Mouse (Mus musculus): Measurements from ENCODE around the gene Col1a2. TPM values are rescaled to one million over a fixed set of nuclear protein-coding genes. Genes with fewer than 3 reads are reported as not detected.

The Col1a2 gene
- polyA plus RNA-seq, 1 experiment from 2014 or later: 156 TPM

DNA sequence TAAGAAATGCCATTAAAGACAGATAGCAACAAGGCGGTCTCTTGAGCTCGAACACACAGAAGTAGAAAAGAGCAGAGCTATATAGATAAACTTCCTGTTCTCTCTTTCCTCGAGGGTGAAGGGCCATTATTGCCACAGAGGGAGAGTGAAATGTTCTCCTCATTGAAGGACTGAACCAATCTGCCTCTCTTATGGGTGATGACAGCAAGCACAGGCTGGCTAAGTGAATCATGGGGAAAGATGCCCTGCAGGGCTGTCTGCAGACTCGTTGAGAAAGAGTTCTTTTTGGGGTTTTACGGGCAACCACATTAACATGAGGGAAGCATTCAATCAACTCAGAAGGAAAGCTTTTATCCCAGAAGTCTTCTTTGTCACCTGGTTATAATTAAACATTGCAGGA, 75.0 kb downstream of the Col1a2 start:
- H3K9me3 ChIP-seq (ENCODE audit: control insufficient read depth, low read length): no peaks in the 10 kb centered on the region
- ATAC-seq (replicated peaks; ENCODE audit: low FRiP score) (no peak), DNase-seq (ENCODE audit: low spot score) (no peak)
- no peaks in the 10 kb centered on the region for H3K36me3 ChIP-seq (ENCODE audit: control insufficient read depth, insufficient read depth, low read length)
- no peak overlapping the region for H3K9ac ChIP-seq (ENCODE audit: low read depth, low read length)
- H3K4me2 ChIP-seq: no peak overlapping the region
- no peak overlapping the region for H3K4me3 ChIP-seq (ENCODE audit: low read depth, low read length)
- H3K27me3 ChIP-seq (replicated peaks; ENCODE audit: control insufficient read depth, insufficient read depth, low read length): no peaks in the 10 kb centered on the region; the same call in 1 of the 2 replicates
- no peaks in the 10 kb centered on the region for H3K4me1 ChIP-seq (replicated peaks; ENCODE audit: control insufficient read depth, insufficient read depth, low read length)
- H3K27ac ChIP-seq (ENCODE audit: low read depth, low read length): no peak overlapping the region
- WGBS: 53% methylated on average over 5 of the region's 5 CpGs

DNA sequence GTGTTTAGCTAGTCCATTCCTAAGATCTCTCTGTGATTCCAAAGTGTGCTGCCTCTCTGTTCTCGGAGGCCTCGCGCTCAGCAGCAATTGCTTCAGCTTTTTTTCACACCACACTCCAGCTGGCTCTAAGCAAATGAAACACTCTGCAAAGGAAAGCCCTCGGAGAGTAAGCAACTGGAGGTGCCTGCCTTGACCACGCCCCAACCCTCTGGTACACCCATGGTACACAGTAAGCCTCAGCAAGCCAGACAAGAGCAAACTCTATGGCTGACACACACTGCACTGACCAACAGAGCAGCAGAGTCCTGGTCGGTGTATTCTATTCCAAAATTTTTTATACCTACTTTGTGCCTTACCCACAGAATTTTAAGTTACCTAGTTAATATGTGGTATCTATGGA, 78.9 kb downstream of the Col1a2 start:
- no peak overlapping the region for H3K4me2 ChIP-seq
- ATAC-seq (replicated peaks; ENCODE audit: low FRiP score) (no peak), DNase-seq (ENCODE audit: low spot score) (no peak)
- H3K9ac ChIP-seq (ENCODE audit: low read depth, low read length): no peak overlapping the region
- H3K27ac ChIP-seq (ENCODE audit: low read depth, low read length): no peak overlapping the region
- no peaks in the 10 kb centered on the region for H3K36me3 ChIP-seq (ENCODE audit: control insufficient read depth, insufficient read depth, low read length)
- no peak overlapping the region for H3K4me3 ChIP-seq (ENCODE audit: low read depth, low read length)
- H3K4me1 ChIP-seq (replicated peaks; ENCODE audit: control insufficient read depth, insufficient read depth, low read length): no peaks in the 10 kb centered on the region
- no peaks in the 10 kb centered on the region for H3K9me3 ChIP-seq (ENCODE audit: control insufficient read depth, low read length)
- no peaks in the 10 kb centered on the region; the same call in 1 of the 2 replicates for H3K27me3 ChIP-seq (replicated peaks; ENCODE audit: control insufficient read depth, insufficient read depth, low read length)
- WGBS: 54% methylated on average over 6 of the region's 6 CpGs

DNA sequence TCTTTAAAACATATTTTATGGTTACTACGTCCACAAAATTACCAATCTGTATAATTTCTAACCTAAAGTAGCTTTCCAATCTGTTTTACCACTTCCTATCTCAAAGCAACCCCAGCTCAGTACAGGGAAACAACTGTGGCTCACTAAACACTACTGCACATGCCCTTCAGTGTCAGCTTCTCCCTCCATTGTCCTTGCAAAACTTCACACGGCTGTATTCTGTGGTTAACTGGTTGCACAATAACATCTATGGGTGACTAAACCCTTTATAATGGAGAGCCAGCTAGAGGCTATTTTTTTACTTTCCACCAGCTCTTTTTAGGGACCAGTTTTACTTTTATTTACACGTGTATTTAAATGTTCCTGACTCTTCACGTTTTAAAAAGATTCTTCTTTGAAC, 83.3 kb downstream of the Col1a2 start:
- Histone ChIP-seq H3K4me3 (ENCODE audit: low read depth, low read length) (no peak overlapping the region), H3K9ac (ENCODE audit: low read depth, low read length) (no peak overlapping the region), H3K4me2 (no peak overlapping the region), H3K27me3 (replicated peaks; ENCODE audit: control insufficient read depth, insufficient read depth, low read length) (no peaks in the 10 kb centered on the region; the same call in 1 of the 2 replicates), H3K4me1 (replicated peaks; ENCODE audit: control insufficient read depth, insufficient read depth, low read length) (no peaks in the 10 kb centered on the region), H3K27ac (ENCODE audit: low read depth, low read length) (no peak overlapping the region), H3K9me3 (ENCODE audit: control insufficient read depth, low read length) (no peaks in the 10 kb centered on the region), H3K36me3 (ENCODE audit: control insufficient read depth, insufficient read depth, low read length) (no peaks in the 10 kb centered on the region)
- ATAC-seq (replicated peaks; ENCODE audit: low FRiP score): no peak
- WGBS: 67% methylated on average over 4 of the region's 4 CpGs
- DNase-seq (ENCODE audit: low spot score): no peak

DNA sequence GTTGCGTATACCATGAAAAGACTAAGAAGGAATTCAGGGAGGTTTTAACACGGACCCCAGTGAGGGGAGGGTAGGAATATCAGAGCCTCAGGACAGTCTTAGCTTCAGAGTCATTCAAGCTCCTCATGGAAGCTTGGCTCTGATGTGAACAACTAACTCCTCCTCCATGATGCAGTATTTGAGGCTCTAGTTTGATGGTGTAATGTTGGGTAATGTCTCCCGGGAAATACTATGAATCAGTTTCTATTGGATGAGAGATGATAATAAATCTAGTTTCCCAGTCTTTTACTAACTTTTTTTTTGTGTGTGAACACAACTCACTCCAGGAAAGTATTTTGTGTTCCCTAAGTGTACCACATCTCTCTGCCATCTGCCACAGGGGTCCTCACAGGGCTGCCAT, 84.1 kb downstream of the Col1a2 start:
- no peak overlapping the region for H3K9ac ChIP-seq (ENCODE audit: low read depth, low read length)
- DNase-seq (ENCODE audit: low spot score) (no peak), ATAC-seq (replicated peaks; ENCODE audit: low FRiP score) (no peak)
- no peaks in the 10 kb centered on the region for H3K4me1 ChIP-seq (replicated peaks; ENCODE audit: control insufficient read depth, insufficient read depth, low read length)
- no peak overlapping the region for H3K4me2 ChIP-seq
- no peak overlapping the region for H3K27ac ChIP-seq (ENCODE audit: low read depth, low read length)
- WGBS: 93% methylated on average over 3 of the region's 3 CpGs
- H3K36me3 ChIP-seq (ENCODE audit: control insufficient read depth, insufficient read depth, low read length): no peaks in the 10 kb centered on the region
- no peaks in the 10 kb centered on the region; the same call in 1 of the 2 replicates for H3K27me3 ChIP-seq (replicated peaks; ENCODE audit: control insufficient read depth, insufficient read depth, low read length)
- H3K4me3 ChIP-seq (ENCODE audit: low read depth, low read length): no peak overlapping the region
- H3K9me3 ChIP-seq (ENCODE audit: control insufficient read depth, low read length): no peaks in the 10 kb centered on the region

DNA sequence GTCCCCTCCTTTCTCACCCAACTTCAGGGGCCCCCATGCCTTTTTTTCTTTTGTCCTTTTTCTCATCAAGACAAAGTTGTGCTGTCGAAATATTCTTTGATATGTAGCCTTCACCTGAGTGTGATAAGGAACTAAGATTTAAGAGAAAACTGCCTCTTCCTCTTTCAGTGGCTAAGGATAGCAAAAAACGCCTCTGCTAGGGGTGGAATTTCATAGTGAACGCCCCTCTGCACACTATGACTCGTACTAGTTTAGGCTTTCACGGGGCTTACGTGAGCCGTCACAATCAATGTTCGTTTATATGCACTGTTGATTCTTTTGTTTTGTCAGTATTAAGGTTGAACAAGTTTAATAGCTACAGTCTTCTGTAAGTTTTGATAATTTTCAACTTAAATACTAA, 85.5 kb downstream of the Col1a2 start:
- H3K4me2 ChIP-seq: no peak overlapping the region
- 70% methylated on average over 8 of the region's 8 CpGs for WGBS
- H3K36me3 ChIP-seq (ENCODE audit: control insufficient read depth, insufficient read depth, low read length): no peaks in the 10 kb centered on the region
- no peaks in the 10 kb centered on the region for H3K9me3 ChIP-seq (ENCODE audit: control insufficient read depth, low read length)
- no peaks in the 10 kb centered on the region for H3K27me3 ChIP-seq (replicated peaks; ENCODE audit: control insufficient read depth, insufficient read depth, low read length)
- no peaks in the 10 kb centered on the region for H3K4me1 ChIP-seq (replicated peaks; ENCODE audit: control insufficient read depth, insufficient read depth, low read length)
- ATAC-seq (replicated peaks; ENCODE audit: low FRiP score): no peak
- DNase-seq (ENCODE audit: low spot score): no peak
- H3K4me3 ChIP-seq (ENCODE audit: low read depth, low read length): no peak overlapping the region
- H3K27ac ChIP-seq (ENCODE audit: low read depth, low read length): no peak overlapping the region
- H3K9ac ChIP-seq (ENCODE audit: low read depth, low read length): no peak overlapping the region

Other genes with a start within 250 kb of the Col1a2 start
- 29.4 and 29.8 TPM in 2 replicates for gene Casd1, start 96.0 kb downstream of the Col1a2 start, polyA plus RNA-seq (2014; fragmentation: Nextera tagmentation; extraction: Ambion mirVana)
- gene Sgce, start 242.4 kb downstream of the Col1a2 start, polyA plus RNA-seq (2014; fragmentation: Nextera tagmentation; extraction: Ambion mirVana): 24.0 and 24.7 TPM in 2 replicates
- 18.5 and 19.1 TPM in 2 replicates for gene Peg10, start 242.5 kb downstream of the Col1a2 start, polyA plus RNA-seq (2014; fragmentation: Nextera tagmentation; extraction: Ambion mirVana)

Measured in liver, embryonic 11.5 days (tissue).